Comparison of ENCODE assay signal across 8 mouse cellular contexts in the genomic region with DNA sequence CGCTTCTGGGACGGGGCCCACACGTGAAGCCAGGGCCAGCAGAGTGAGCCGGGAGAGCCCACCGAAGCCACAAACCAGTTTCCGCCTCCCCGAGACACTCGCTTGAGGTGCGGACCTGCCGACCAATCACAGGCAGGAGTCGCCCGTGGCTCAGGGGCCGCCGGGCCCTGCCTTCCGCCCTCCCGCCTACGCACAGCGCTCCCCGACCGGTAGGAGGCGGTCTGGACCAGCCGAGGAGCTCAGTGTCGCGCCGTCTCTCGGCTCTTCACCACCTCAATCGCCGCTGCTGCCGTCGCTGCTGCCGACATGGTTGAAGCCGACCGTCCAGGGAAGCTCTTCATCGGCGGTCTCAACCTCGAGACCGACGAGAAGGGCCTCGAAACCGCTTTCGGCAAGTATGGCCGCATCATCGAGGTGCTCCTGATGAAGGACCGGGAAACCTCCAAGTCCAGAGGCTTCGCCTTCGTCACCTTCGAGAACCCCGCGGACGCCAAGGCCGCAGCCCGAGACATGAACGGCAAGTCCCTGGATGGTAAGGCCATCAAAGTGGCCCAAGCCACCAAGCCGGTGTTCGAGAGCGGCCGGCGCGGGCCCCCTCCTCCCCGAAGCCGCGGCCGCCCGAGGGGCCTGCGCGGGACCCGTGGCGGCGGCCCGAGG. TPM values are rescaled to one million over a fixed set of nuclear protein-coding genes. Genes with fewer than 3 reads are reported as not detected.
DNase-seq lines count a peak whose midpoint lies in the region; ATAC-seq and TF ChIP-seq lines count a peak whose summit lies in the region.
"Had no signal": no experiment of that assay in that cellular context is flagged by ENCODE, and none has a peak within 500 bp of the region (broad histone marks: within the 10 kb centered on the region; RNA-seq: fewer than 3 reads in every experiment).

A gene (plus strand): TSS at position 242 of the 657 bp plus-strand sequence.

- no peak within 1 kb of the TSS for H3K9ac ChIP-seq in lung, postnatal 0 days (replicated peaks; ENCODE audit: low read depth)
- H3K9ac ChIP-seq in forebrain, embryonic 13.5 days, result no peak within 1 kb of the TSS
- H3K9ac ChIP-seq in liver, embryonic 13.5 days, result no peak within 1 kb of the TSS
- H3K9ac ChIP-seq: liver, embryonic 15.5 days had no signal

- DNase-seq in lung, postnatal 0 days (ENCODE audit: low spot score), result no peak
- DNase-seq in lung, postnatal 25 days (ENCODE audit: low spot score), result no peak
- no peak for DNase-seq in liver, embryonic 13.5 days
- peak; percentile 95 for DNase-seq in testis, postnatal 14 days (ENCODE audit: low spot score)
- no peak for DNase-seq in lung, postnatal 14 days
- no peak for DNase-seq in urinary bladder, adult 18-20 months (ENCODE audit: low spot score in 2 of 2)

- 40% methylated on average over 67 of the region's 70 CpGs for WGBS in lung, postnatal 0 days
- WGBS in forebrain, embryonic 13.5 days, result 43% methylated on average over 68 of the region's 70 CpGs
- WGBS in liver, embryonic 13.5 days (ENCODE audit: insufficient replicate concordance), result 34% methylated on average over 66 of the region's 70 CpGs

- peak within 1 kb of the TSS; percentile 4; the same call in 1 of the 2 replicates for H3K4me3 ChIP-seq in lung, postnatal 0 days (ENCODE audit: low read depth, low read length)
- H3K4me3 ChIP-seq in forebrain, embryonic 13.5 days, result peak within 1 kb of the TSS; percentile 25
- 0 out of 2 replicates have a peak within 1 kb of the TSS, but pooled peaks have one; percentile 3 for H3K4me3 ChIP-seq in liver, embryonic 13.5 days (replicated peaks)
- H3K4me3 ChIP-seq: liver, embryonic 15.5 days had no signal

- ATAC-seq in lung, postnatal 0 days, result no peak
- no peak for ATAC-seq in forebrain, embryonic 13.5 days
- ATAC-seq in liver, embryonic 13.5 days (ENCODE audit: low read depth), result no peak

- H3K9me3 ChIP-seq in lung, postnatal 0 days (ENCODE audit: low read length), result no peaks in the 10 kb centered on the region
- peaks cover 16% of the 10 kb centered on the region for H3K9me3 ChIP-seq in forebrain, embryonic 13.5 days (replicated peaks)
- peaks cover 15% of the 10 kb centered on the region for H3K9me3 ChIP-seq in liver, embryonic 13.5 days (replicated peaks)

- H3K4me2 ChIP-seq in lung, postnatal 0 days (replicated peaks; ENCODE audit: low read depth, low read length), result no peak within 1 kb of the TSS
- H3K4me2 ChIP-seq in forebrain, embryonic 13.5 days, result peak within 1 kb of the TSS; percentile 40
- H3K4me2 ChIP-seq in liver, embryonic 13.5 days, result no peak within 1 kb of the TSS
- H3K4me2 ChIP-seq: liver, embryonic 15.5 days had no signal

- no peaks in the 10 kb centered on the region for H3K4me1 ChIP-seq in lung, postnatal 0 days (ENCODE audit: insufficient read depth, low read depth, low read length)
- no peaks in the 10 kb centered on the region for H3K4me1 ChIP-seq in forebrain, embryonic 13.5 days
- H3K4me1 ChIP-seq in liver, embryonic 13.5 days (replicated peaks), result no peaks in the 10 kb centered on the region
- H3K4me1 ChIP-seq: liver, embryonic 15.5 days had no signal

- no peak within 1 kb of the TSS for H3K27ac ChIP-seq in lung, postnatal 0 days (ENCODE audit: low read length)
- H3K27ac ChIP-seq in forebrain, embryonic 13.5 days, result no peak within 1 kb of the TSS
- H3K27ac ChIP-seq in liver, embryonic 13.5 days, result no peak within 1 kb of the TSS
- H3K27ac ChIP-seq: liver, embryonic 15.5 days had no signal

- TF ChIP-seq EP300 in lung, postnatal 0 days (IDR thresholded peaks at IDR 0.05), result no peak

- H3K27me3 ChIP-seq in lung, postnatal 0 days (replicated peaks; ENCODE audit: insufficient read depth, low read length), result peaks cover 25% of the 10 kb centered on the region; the same call in 1 of the 2 replicates
- H3K27me3 ChIP-seq in forebrain, embryonic 13.5 days, result peaks cover 43% of the 10 kb centered on the region
- H3K27me3 ChIP-seq in liver, embryonic 13.5 days, result peaks cover 39% of the 10 kb centered on the region

- no peaks in the 10 kb centered on the region for H3K36me3 ChIP-seq in lung, postnatal 0 days (ENCODE audit: insufficient read depth, low read length)
- no peaks in the 10 kb centered on the region for H3K36me3 ChIP-seq in forebrain, embryonic 13.5 days (ENCODE audit: poor library complexity, severe bottlenecking)
- H3K36me3 ChIP-seq in liver, embryonic 13.5 days, result no peaks in the 10 kb centered on the region
- H3K36me3 ChIP-seq: liver, embryonic 15.5 days had no signal

- TF ChIP-seq CTCF in lung, postnatal 0 days (IDR thresholded peaks at IDR 0.05), result no peak

RNA-seq across cellular contexts. Expression of the gene that starts here (rescaled TPM):
- not detected in 2 replicates for polyA plus RNA-seq in lung, postnatal 0 days (2015; fragmentation: Nextera tagmentation; extraction: Ambion mirVana)
- polyA plus RNA-seq in forebrain, embryonic 13.5 days (2015; fragmentation: Nextera tagmentation; extraction: Ambion mirVana), result not detected in 2 replicates
- not detected in 2 replicates for polyA plus RNA-seq in liver, embryonic 13.5 days (2015; fragmentation: Nextera tagmentation; extraction: Ambion mirVana)
- polyA plus RNA-seq: liver, embryonic 15.5 days had no signal
